ENCODE assay signal across 18 mouse cellular contexts in the genomic region with DNA sequence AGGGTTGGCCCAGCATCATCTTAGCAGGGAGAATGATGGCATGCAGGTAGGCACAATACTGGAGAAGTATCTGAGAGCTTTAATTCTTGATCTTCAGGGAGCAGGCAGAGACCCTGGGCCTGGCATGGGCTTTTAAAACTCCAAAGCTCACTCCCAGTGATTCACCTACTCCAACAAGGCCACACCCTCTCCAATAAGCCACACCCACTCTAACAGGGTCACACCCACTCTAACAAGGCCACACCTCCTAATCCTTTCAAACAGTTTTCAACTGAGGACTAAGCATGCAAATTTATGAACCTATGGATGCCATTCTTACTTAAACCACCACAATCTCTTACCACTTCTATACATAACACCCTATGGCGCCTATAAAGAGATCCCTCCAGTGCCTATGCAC.
"Had no signal": no experiment of that assay in that cellular context is flagged by ENCODE, and none has a peak within 500 bp of the region (broad histone marks: within the 10 kb centered on the region; RNA-seq: fewer than 3 reads in every experiment).

No protein-coding gene starts in this region.

- H3K9ac ChIP-seq: lung, embryonic 14.5 days; midbrain, embryonic 12.5 days; neural tube, embryonic 13.5 days; neural tube, embryonic 15.5 days had no signal

- H3K27ac ChIP-seq: midbrain, embryonic 10.5 days; midbrain, embryonic 12.5 days; neural tube, embryonic 13.5 days; neural tube, embryonic 15.5 days had no signal

- H3K4me3 ChIP-seq: midbrain, embryonic 10.5 days; midbrain, embryonic 12.5 days; myocyte; neural tube, embryonic 13.5 days; neural tube, embryonic 15.5 days had no signal

- DNase-seq: lung, embryonic 14.5 days; lung, postnatal 10 days; lung, postnatal 4 days; midbrain, embryonic 14.5 days; retina, postnatal 1 day; right cerebral cortex, adult 18-20 months; right cerebral cortex, postnatal 25 days; right cerebral cortex, postnatal 4 days; spleen, adult 18-20 months; thymus, adult 18-20 months; thymus, postnatal 14 days; thymus, postnatal 36 days had no signal

- H3K36me3 ChIP-seq: midbrain, embryonic 10.5 days; midbrain, embryonic 12.5 days; neural tube, embryonic 13.5 days; neural tube, embryonic 15.5 days had no signal

- H3K4me2 ChIP-seq: lung, embryonic 14.5 days; midbrain, embryonic 12.5 days; neural tube, embryonic 13.5 days; neural tube, embryonic 15.5 days had no signal

- H3K4me1 ChIP-seq: midbrain, embryonic 12.5 days; neural tube, embryonic 13.5 days; neural tube, embryonic 15.5 days had no signal

- H3K9me3 ChIP-seq: midbrain, embryonic 10.5 days; midbrain, embryonic 12.5 days; neural tube, embryonic 13.5 days; neural tube, embryonic 15.5 days had no signal

- H3K27me3 ChIP-seq: midbrain, embryonic 12.5 days; neural tube, embryonic 13.5 days; neural tube, embryonic 15.5 days had no signal

- ATAC-seq: midbrain, embryonic 16.5 days had no signal
